Mouse (Mus musculus) E14TG2a.4 (cell line): ENCODE data around the gene Car10.

ENCODE experiments used
- CTCF ChIP-seq: conservative IDR thresholded peaks from 2 replicates; pipeline ENCODE4 v1.5.1; 2014; ENCODE audit warnings: low read length
- NANOG ChIP-seq: IDR thresholded peaks from 2 replicates; pipeline ENCODE4 v1.6.1; 2014; ENCODE audit warnings: borderline replicate concordance, low read length, mixed read lengths
- POU5F1 ChIP-seq: IDR thresholded peaks from 2 replicates; pipeline ENCODE4 v1.6.1; 2014; ENCODE audit warnings: low read length, borderline replicate concordance

DNA sequence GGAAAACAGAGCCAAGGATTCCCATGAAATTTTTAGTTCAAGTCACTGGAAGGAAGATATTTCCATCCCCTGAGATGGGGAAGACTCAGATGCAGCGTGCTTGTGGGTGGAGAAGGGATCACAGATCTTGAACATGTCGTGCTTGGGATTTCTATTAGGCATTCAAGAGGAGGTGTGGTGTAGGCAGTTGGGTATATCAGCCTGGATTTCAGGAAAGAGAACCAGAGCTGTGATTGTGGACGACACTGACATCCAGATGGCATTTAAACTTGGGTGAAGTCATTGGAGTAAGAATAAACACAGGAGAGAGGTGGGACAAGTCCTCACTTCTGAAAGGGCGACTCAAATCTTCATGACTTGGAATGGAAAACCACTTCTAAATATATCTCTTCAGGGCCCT, 490.0 kb downstream of the Car10 start:
- no peak for TF ChIP-seq CTCF
- TF ChIP-seq POU5F1 = no peak
- TF ChIP-seq NANOG = no peak
